Mouse (Mus musculus) left cerebral cortex, adult 8-10 months (tissue): ENCODE results near the gene Hoxd9. TPM values are rescaled to one million over a fixed set of nuclear protein-coding genes. Genes with fewer than 3 reads are reported as not detected.

Source experiments
- DNase-seq, 2 experiments: peaks; one replicate each; pipeline ENCODE4 v3.0.0; 2022; ENCODE audit warnings: low spot score in 2 of 2
- total RNA-seq, 4 experiments: library from RNA; stranded (reverse); gene quantifications; 2 replicates each; pipeline ENCODE4 v1.2.4; 2022

Gene Hoxd9
- total RNA-seq, 4 experiments from 2014 or later: not detected

GRCm38 (mm10) chr2:74668370-74669229, 28.9 kb upstream of the Hoxd9 start:
- DNase-seq: no peak

- no peak for DNase-seq
Observed at GRCm38 (mm10) chr2:74669230-74669578, 28.3 kb upstream of the Hoxd9 start.

- DNase-seq: no peak
Observed at GRCm38 (mm10) chr2:74669650-74670235, 27.8 kb upstream of the Hoxd9 start.

DNA sequence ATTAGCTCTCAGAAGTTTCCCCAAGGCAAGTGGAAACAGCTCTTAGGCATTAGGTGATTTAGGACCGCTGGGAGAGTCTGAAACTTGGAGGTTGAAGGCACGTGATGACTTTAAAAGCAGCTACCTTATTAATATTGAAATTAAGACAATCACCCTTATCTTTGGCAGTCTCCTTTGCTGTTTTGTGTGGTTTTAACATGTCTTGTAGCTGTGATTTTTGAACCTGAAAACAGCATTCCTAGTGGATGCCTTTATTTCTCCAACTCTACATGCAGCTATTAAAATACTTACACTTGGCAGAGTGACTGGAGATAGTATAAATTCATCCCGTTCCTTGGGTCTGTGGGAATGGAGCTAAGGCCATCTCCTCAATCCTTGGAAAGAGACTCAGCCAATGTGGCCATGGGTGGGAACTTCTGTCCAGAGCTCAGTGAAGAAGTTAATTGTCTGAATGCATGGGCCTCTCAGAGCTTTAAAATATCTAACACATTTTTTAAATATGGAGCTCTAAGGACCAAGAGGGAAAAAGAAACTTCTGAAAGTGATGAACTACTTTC, 26.8 kb upstream of the Hoxd9 start:
- DNase-seq: no peak

DNA sequence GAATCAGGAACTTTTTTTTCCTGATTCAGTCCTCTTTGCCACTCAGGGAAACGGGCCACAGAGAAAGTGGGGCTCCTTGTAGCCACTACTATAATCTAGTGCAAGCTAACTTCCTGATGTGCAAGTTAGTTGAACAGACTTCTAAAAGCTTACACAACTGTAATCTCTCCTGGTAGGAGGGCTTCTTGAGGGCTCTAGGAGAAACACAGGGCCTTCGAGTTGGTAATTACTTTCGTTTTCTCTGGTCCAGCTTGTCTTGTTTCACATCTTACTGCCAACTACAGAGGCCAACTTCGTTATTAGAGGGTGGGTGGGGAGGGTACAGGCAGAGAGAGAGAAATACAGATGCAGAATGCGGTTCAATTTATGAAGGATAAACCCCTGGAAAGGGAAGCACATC, 25.7 kb upstream of the Hoxd9 start:
- no peak for DNase-seq

DNA sequence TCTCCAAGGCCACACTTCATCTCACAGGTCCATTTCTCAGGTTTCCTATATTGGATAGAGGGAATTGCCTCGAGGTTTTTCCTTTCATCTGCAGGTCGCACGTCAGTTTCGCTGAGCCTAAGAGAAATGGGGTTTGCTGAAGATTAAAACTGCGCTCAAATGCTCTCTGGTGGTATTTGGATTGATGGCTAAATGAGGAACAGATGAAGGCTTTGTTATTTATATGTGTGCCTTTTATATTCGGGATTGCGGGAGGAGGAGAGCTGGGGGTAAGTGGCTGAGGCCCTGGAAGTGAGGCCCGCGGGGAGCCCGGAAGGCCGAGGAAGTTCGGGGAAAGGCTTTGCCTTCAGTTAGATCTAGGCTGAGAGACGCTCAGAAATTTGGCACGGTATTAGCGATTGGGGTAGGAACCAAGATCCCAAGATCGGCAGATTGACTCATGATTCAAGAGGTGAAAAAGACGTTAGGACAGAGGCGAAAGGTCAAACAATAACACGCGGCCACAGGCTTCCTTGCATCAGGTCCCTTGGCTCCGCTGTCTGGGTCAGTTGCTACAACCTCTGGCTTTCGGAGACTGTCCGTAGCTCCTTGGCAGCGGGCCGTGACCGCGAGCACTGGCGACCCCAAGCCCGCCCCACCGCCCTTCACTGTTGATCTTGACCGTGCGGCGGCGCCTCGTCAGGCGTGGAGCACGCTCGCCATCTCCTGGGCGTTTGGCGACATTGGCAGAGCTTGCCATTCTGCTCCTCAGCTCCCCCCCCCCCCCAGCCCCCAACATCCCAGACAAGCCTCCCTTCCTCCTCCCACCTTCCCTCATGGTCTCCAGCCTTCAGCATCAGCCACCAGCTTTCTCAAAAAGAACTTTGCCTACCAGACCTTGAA, 24.8 kb upstream of the Hoxd9 start:
- DNase-seq: no peak

- no peak for DNase-seq
Observed at GRCm38 (mm10) chr2:74673835-74674425, 23.6 kb upstream of the Hoxd9 start.

GRCm38 (mm10) chr2:74674881-74675665, 22.5 kb upstream of the Hoxd9 start, which contains the start of gene Hoxd12:
Gene Hoxd12 (plus strand): TSS chr2:74675013.
- DNase-seq: no peak

GRCm38 (mm10) chr2:74675666-74676282, 21.8 kb upstream of the Hoxd9 start:
- DNase-seq: no peak

- DNase-seq: no peak
Observed at GRCm38 (mm10) chr2:74676376-74677052, 21.0 kb upstream of the Hoxd9 start.

DNA sequence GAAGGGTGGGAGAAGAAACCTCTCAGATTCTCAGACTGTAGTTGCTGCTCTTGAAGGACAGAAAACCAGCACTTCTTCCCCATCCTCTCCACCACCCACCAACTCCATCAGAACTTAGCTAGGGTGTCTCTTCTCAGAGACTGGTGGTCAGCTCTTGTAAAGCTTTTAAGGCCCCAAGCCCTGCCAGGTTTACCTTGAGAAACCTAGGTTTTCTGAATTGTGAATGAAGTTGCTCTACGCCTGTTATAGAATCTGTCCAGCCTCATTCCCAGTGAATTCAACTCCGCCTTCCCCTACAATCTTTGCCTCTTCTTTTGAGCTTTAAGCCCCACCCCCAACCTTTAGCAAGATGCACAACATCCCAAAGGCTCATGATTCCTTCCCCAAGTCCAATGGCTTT, 20.4 kb upstream of the Hoxd9 start:
- no peak for DNase-seq

DNA sequence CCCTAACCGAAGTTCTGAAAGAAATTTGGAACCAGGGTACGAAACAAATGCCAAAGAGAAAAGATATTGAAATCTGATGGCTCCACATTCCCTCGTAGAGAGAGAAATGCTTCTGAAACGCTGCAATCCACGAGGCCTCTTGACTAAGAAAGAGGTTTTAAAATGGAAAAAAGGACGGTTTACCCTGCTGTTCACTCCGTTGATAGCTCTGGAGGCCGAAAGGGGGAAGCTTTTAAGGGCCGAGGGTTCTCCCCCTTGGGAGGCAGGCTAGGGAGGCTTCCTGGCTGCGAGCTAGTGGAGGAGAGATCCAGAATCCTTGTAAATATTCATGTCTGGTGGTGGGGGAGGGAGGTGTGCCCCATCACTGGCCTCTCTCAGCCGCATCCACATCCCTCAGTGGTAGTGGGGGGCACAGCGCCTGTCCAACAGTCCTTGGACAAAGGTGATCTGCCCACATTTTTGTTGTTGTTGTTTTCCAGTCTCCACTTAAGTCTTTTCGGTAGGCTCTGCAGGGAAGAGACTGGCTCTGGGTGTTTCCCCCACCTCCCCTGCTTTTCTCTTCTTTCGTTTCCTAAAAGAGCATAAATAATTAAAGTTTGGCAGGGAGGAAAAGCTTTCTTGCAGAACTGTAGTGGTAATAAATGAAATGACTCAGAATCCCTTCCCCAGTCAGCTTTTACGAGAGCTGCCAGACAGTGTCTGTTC, 18.5 kb upstream of the Hoxd9 start, which contains the start of gene Hoxd11:
Hoxd11 (plus strand) TSS at position 667 of the 705 bp plus-strand sequence.
- DNase-seq: no peak

- no peak for DNase-seq
Observed at GRCm38 (mm10) chr2:74679596-74679971, 17.9 kb upstream of the Hoxd9 start.

DNA sequence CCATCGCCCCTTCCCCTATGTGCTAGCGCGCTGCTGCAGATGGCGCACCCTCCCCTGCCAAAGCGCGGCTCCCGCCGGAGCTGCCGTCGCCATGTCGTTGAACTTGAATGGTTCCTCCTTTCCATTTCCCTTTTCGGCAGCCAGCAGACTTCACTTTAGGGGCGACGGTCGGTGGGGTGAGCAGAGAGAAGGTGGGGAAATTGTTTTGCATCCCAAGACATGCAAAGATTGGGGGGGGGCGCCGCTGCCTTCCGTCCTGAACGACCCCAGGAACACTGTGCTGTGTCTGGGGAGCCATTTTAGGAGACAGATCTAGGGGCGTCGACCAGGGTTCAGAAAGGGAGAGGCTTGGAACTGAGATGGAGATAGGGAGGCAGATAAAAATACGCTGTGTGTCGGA, 17.5 kb upstream of the Hoxd9 start:
- DNase-seq: no peak

GRCm38 (mm10) chr2:74680561-74681398, 16.7 kb upstream of the Hoxd9 start:
- no peak for DNase-seq

DNA sequence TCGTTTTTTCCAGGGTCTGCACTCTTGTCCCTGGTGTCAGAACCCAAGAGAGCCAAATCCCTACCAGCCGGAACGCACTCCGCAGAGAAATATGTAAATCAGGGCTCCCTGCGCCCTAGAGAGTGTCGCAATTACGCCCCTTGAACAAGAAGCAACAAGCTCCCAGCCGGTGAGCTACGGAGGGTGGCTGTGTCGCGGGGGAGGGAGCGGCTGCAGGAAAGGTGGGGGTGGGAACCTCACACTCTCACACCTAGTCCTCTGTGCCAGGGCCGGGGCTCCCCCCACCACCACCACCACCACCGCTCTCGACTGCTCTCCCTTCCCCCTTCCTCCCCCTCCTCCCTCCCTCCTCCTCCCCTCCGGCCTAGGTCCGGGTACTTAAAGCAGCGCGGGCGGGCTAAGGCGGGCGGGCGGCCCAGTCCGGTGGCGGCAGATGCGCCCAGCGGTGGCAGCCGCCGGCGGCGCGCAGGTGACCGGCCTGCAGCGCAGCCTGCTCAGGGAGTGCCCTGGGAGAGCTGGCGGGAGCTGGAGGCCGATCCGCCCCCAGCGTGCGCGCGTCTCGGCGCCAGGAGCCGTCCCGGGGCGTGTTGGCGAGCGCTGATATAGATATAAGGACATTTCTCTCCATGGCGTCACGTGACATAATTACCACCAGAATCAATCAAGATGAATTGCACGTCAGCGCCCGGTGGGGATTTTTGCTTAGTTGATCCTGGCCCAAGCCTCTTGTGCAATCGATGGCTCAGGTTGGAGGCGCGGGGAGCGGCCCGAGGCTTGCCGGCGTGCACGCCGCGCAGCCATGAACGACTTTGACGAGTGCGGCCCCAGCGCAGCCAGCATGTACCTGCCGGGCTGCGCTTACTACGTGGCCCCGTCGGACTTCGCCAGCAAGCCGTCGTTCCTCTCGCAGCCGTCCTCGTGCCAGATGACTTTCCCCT, 15.7 kb upstream of the Hoxd9 start:
- DNase-seq: no peak

DNA sequence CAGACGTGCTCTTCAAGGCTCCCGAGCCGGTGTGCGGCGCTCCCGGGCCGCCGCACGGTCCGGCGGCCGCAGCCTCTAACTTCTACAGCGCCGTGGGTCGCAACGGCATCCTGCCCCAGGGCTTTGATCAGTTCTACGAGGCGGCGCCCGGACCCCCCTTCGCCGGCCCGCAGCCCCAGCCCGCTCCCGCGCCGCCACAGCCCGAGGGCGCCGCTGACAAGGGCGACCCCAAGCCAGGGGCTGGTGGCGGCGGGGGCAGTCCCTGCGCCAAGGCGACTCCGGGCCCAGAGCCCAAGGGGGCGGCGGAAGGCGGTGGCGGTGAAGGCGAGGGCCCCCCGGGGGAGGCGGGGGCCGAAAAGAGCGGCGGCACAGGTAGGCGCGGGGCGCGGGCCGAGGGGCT, 14.7 kb upstream of the Hoxd9 start:
- DNase-seq: no peak
